Mouse (Mus musculus): ENCODE measurements at regions not wholly inside any gene's neighbourhood (a gene's known extent, or its start where the extent isn't known, plus 50 kb on each side); places are given as distances from the start of the nearest gene placed in this dataset.
A peak's percentile ranks its signal among the peaks of the same experiment; 100 is the strongest.

GRCm38 (mm10) chr13:107862793-107863654 is 181.2 kb upstream of the Smim15 start:
- no peak overlapping the region for H3K9ac ChIP-seq (replicated peaks; ENCODE audit: low read length)
- H3K27ac ChIP-seq (ENCODE audit: low read length): no peak overlapping the region
- peaks cover 27% of the 10 kb centered on the region; the same call in 1 of the 2 replicates for H3K4me1 ChIP-seq (ENCODE audit: insufficient read depth, low read length)
- no peaks in the 10 kb centered on the region for H3K36me3 ChIP-seq (ENCODE audit: insufficient read depth, low read length)
- WGBS: 62% methylated on average over 11 of the region's 11 CpGs
- no peak for ATAC-seq (ENCODE audit: low FRiP score, low TSS enrichment)
- H3K4me2 ChIP-seq (replicated peaks; ENCODE audit: low read depth, low read length): no peak overlapping the region
- no peak overlapping the region for H3K4me3 ChIP-seq (ENCODE audit: low read length)
- H3K9me3 ChIP-seq (ENCODE audit: low read length): no peaks in the 10 kb centered on the region
- H3K27me3 ChIP-seq (ENCODE audit: insufficient read depth, low read length): no peaks in the 10 kb centered on the region

- H3K27me3 ChIP-seq (ENCODE audit: insufficient read depth, low read length): no peaks in the 10 kb centered on the region
- no peak overlapping the region for H3K4me2 ChIP-seq (replicated peaks; ENCODE audit: low read depth, low read length)
- H3K36me3 ChIP-seq (ENCODE audit: insufficient read depth, low read length): no peaks in the 10 kb centered on the region
- H3K4me1 ChIP-seq (ENCODE audit: insufficient read depth, low read length): peaks cover 36% of the 10 kb centered on the region
- WGBS: 76% methylated on average over 17 of the region's 17 CpGs
- no peak overlapping the region for H3K4me3 ChIP-seq (ENCODE audit: low read length)
- H3K9ac ChIP-seq (replicated peaks; ENCODE audit: low read length): no peak overlapping the region
- H3K9me3 ChIP-seq (ENCODE audit: low read length): no peaks in the 10 kb centered on the region
- ATAC-seq (ENCODE audit: low FRiP score, low TSS enrichment): no peak; the same call in 1 of the 2 replicates
- no peak overlapping the region for H3K27ac ChIP-seq (ENCODE audit: low read length)
Observed at GRCm38 (mm10) chr13:107861384-107862134, 182.7 kb upstream of the Smim15 start.

GRCm38 (mm10) chr13:107857043-107857755 is 187.0 kb upstream of the Smim15 start:
- H3K4me1 ChIP-seq (ENCODE audit: insufficient read depth, low read length): peaks cover 25% of the 10 kb centered on the region
- no peak overlapping the region for H3K9ac ChIP-seq (replicated peaks; ENCODE audit: low read length)
- no peaks in the 10 kb centered on the region for H3K9me3 ChIP-seq (ENCODE audit: low read length)
- 69% methylated on average over 13 of the region's 13 CpGs for WGBS
- no peak for ATAC-seq (ENCODE audit: low FRiP score, low TSS enrichment)
- H3K27me3 ChIP-seq (ENCODE audit: insufficient read depth, low read length): no peaks in the 10 kb centered on the region
- H3K36me3 ChIP-seq (ENCODE audit: insufficient read depth, low read length): no peaks in the 10 kb centered on the region
- no peak overlapping the region for H3K4me2 ChIP-seq (replicated peaks; ENCODE audit: low read depth, low read length)
- H3K4me3 ChIP-seq (ENCODE audit: low read length): no peak overlapping the region
- H3K27ac ChIP-seq (ENCODE audit: low read length): no peak overlapping the region

GRCm38 (mm10) chr13:107850907-107851560 is 193.2 kb upstream of the Smim15 start:
- no peaks in the 10 kb centered on the region for H3K9me3 ChIP-seq (ENCODE audit: low read length)
- peaks cover 47% of the 10 kb centered on the region for H3K4me1 ChIP-seq (ENCODE audit: insufficient read depth, low read length)
- 56% methylated on average over 8 of the region's 8 CpGs for WGBS
- no peak overlapping the region for H3K9ac ChIP-seq (replicated peaks; ENCODE audit: low read length)
- no peaks in the 10 kb centered on the region for H3K36me3 ChIP-seq (ENCODE audit: insufficient read depth, low read length)
- no peaks in the 10 kb centered on the region for H3K27me3 ChIP-seq (ENCODE audit: insufficient read depth, low read length)
- no peak overlapping the region for H3K4me3 ChIP-seq (ENCODE audit: low read length)
- no peak for ATAC-seq (ENCODE audit: low FRiP score, low TSS enrichment)
- no peak overlapping the region for H3K4me2 ChIP-seq (replicated peaks; ENCODE audit: low read depth, low read length)
- H3K27ac ChIP-seq (ENCODE audit: low read length): no peak overlapping the region

GRCm38 (mm10) chr13:107848871-107849270 is 195.4 kb upstream of the Smim15 start:
- ATAC-seq (ENCODE audit: low FRiP score, low TSS enrichment): no peak
- peaks cover 56% of the 10 kb centered on the region for H3K4me1 ChIP-seq (ENCODE audit: insufficient read depth, low read length)
- WGBS: 38% methylated on average over 7 of the region's 7 CpGs
- H3K36me3 ChIP-seq (ENCODE audit: insufficient read depth, low read length): no peaks in the 10 kb centered on the region
- no peak overlapping the region for H3K4me3 ChIP-seq (ENCODE audit: low read length)
- no peaks in the 10 kb centered on the region for H3K9me3 ChIP-seq (ENCODE audit: low read length)
- H3K9ac ChIP-seq (replicated peaks; ENCODE audit: low read length): no peak overlapping the region
- no peak overlapping the region for H3K27ac ChIP-seq (ENCODE audit: low read length)
- no peaks in the 10 kb centered on the region for H3K27me3 ChIP-seq (ENCODE audit: insufficient read depth, low read length)
- H3K4me2 ChIP-seq (replicated peaks; ENCODE audit: low read depth, low read length): no peak overlapping the region

GRCm38 (mm10) chr13:107847179-107848012 is 196.8 kb upstream of the Smim15 start:
- Histone ChIP-seq H3K4me3 (ENCODE audit: low read length) (peak overlapping the region; percentile 19), H3K9ac (replicated peaks; ENCODE audit: low read length) (peak overlapping the region; percentile 39), H3K36me3 (ENCODE audit: insufficient read depth, low read length) (no peaks in the 10 kb centered on the region), H3K27me3 (ENCODE audit: insufficient read depth, low read length) (no peaks in the 10 kb centered on the region), H3K9me3 (ENCODE audit: low read length) (no peaks in the 10 kb centered on the region), H3K4me2 (replicated peaks; ENCODE audit: low read depth, low read length) (peak overlapping the region; percentile 38), H3K27ac (ENCODE audit: low read length) (peak overlapping the region; percentile 27), H3K4me1 (ENCODE audit: insufficient read depth, low read length) (peaks cover 62% of the 10 kb centered on the region)
- peak; percentile 75 for ATAC-seq (ENCODE audit: low FRiP score, low TSS enrichment)
- WGBS: 29% methylated on average over 18 of the region's 18 CpGs

GRCm38 (mm10) chr13:107846621-107847178 is 197.5 kb upstream of the Smim15 start:
- ATAC-seq (ENCODE audit: low FRiP score, low TSS enrichment): peak; percentile 44; the same call in 1 of the 2 replicates
- Histone ChIP-seq H3K9ac (replicated peaks; ENCODE audit: low read length) (peak overlapping the region; percentile 39; the same call in 1 of the 2 replicates), H3K4me2 (replicated peaks; ENCODE audit: low read depth, low read length) (peak overlapping the region; percentile 38), H3K36me3 (ENCODE audit: insufficient read depth, low read length) (no peaks in the 10 kb centered on the region), H3K9me3 (ENCODE audit: low read length) (no peaks in the 10 kb centered on the region), H3K4me1 (ENCODE audit: insufficient read depth, low read length) (peaks cover 61% of the 10 kb centered on the region), H3K27ac (ENCODE audit: low read length) (peak overlapping the region; percentile 27), H3K27me3 (ENCODE audit: insufficient read depth, low read length) (no peaks in the 10 kb centered on the region), H3K4me3 (ENCODE audit: low read length) (peak overlapping the region; percentile 19)
- 38% methylated on average over 10 of the region's 10 CpGs for WGBS

- 59% methylated on average over 4 of the region's 4 CpGs for WGBS
Observed at GRCm38 (mm10) chr13:107845838-107846237, 198.4 kb upstream of the Smim15 start.

More at GRCm38 (mm10) chr13:107845838-107846237, 198.4 kb upstream of the Smim15 start:
- no peak overlapping the region for H3K27ac ChIP-seq (ENCODE audit: low read length)
- H3K4me2 ChIP-seq (replicated peaks; ENCODE audit: low read depth, low read length): no peak overlapping the region
- H3K9me3 ChIP-seq (ENCODE audit: low read length): no peaks in the 10 kb centered on the region
- no peak overlapping the region for H3K9ac ChIP-seq (replicated peaks; ENCODE audit: low read length)
- no peak overlapping the region for H3K4me3 ChIP-seq (ENCODE audit: low read length)
- no peak for ATAC-seq (ENCODE audit: low FRiP score, low TSS enrichment)
- no peaks in the 10 kb centered on the region for H3K36me3 ChIP-seq (ENCODE audit: insufficient read depth, low read length)
- H3K27me3 ChIP-seq (ENCODE audit: insufficient read depth, low read length): no peaks in the 10 kb centered on the region
- H3K4me1 ChIP-seq (ENCODE audit: insufficient read depth, low read length): peaks cover 56% of the 10 kb centered on the region

Measured in kidney, embryonic 16.5 days (tissue).